Mouse (Mus musculus) Muller cell, postnatal 12 days (primary cell): ENCODE measurements around the gene Foxn3.

Experiments used
- DNase-seq: peaks from one replicate; pipeline ENCODE4 v3.0.0-alpha.2; 2015; ENCODE audit errors: inconsistent ontology term

The Foxn3 gene

GRCm38 (mm10) chr12:99293532-99293931 lies 269.9 kb downstream of the Foxn3 start:
- DNase-seq = no peak

GRCm38 (mm10) chr12:99292152-99292551 lies 271.2 kb downstream of the Foxn3 start:
- DNase-seq = peak; percentile 38

GRCm38 (mm10) chr12:99287081-99287480 lies 276.3 kb downstream of the Foxn3 start:
- DNase-seq = no peak

GRCm38 (mm10) chr12:99286662-99287061 lies 276.7 kb downstream of the Foxn3 start:
- peak; percentile 63 for DNase-seq

- no peak for DNase-seq
Measured at GRCm38 (mm10) chr12:99285656-99286055, 277.7 kb downstream of the Foxn3 start.

- peak; percentile 69 for DNase-seq
Measured at GRCm38 (mm10) chr12:99285199-99285598, 278.2 kb downstream of the Foxn3 start.

- DNase-seq = no peak
Measured at GRCm38 (mm10) chr12:99284419-99285069, 278.8 kb downstream of the Foxn3 start.

- no peak for DNase-seq
Measured at GRCm38 (mm10) chr12:99280826-99281225, 282.6 kb downstream of the Foxn3 start.

GRCm38 (mm10) chr12:99280291-99280690 lies 283.1 kb downstream of the Foxn3 start:
- DNase-seq = no peak

- DNase-seq = no peak
Measured at GRCm38 (mm10) chr12:99279426-99279825, 284.0 kb downstream of the Foxn3 start.

- DNase-seq = no peak
Measured at GRCm38 (mm10) chr12:99274589-99274988, 288.8 kb downstream of the Foxn3 start.

GRCm38 (mm10) chr12:99269396-99269795 lies 294.0 kb downstream of the Foxn3 start:
- DNase-seq = no peak

- no peak for DNase-seq
Measured at GRCm38 (mm10) chr12:99268954-99269353, 294.4 kb downstream of the Foxn3 start.

GRCm38 (mm10) chr12:99267732-99268131 lies 295.6 kb downstream of the Foxn3 start:
- no peak for DNase-seq

- peak; percentile 87 for DNase-seq
Measured at GRCm38 (mm10) chr12:99266434-99266833, 296.9 kb downstream of the Foxn3 start.

GRCm38 (mm10) chr12:99265777-99266176 lies 297.6 kb downstream of the Foxn3 start:
- DNase-seq = no peak

GRCm38 (mm10) chr12:99264386-99264785 lies 299.0 kb downstream of the Foxn3 start:
- DNase-seq = no peak

- peak; percentile 79 for DNase-seq
Measured at GRCm38 (mm10) chr12:99263592-99264335, 299.6 kb downstream of the Foxn3 start.

GRCm38 (mm10) chr12:99262840-99263239 lies 300.5 kb downstream of the Foxn3 start:
- DNase-seq = peak; percentile 46

GRCm38 (mm10) chr12:99262066-99262599 lies 301.2 kb downstream of the Foxn3 start:
- no peak for DNase-seq

GRCm38 (mm10) chr12:99260171-99260570 lies 303.2 kb downstream of the Foxn3 start:
- DNase-seq = peak; percentile 87

- DNase-seq = no peak
Measured at GRCm38 (mm10) chr12:99257570-99257969, 305.8 kb downstream of the Foxn3 start.

- DNase-seq = no peak
Measured at GRCm38 (mm10) chr12:99256997-99257396, 306.4 kb downstream of the Foxn3 start.
